Mouse (Mus musculus) cerebellum, adult 9-11 months (tissue): Measurements from ENCODE around the gene Grrp1.

Experiments used
- DNase-seq: peaks from one replicate; pipeline ENCODE4 v3.0.0; 2022

Grrp1 gene

DNA sequence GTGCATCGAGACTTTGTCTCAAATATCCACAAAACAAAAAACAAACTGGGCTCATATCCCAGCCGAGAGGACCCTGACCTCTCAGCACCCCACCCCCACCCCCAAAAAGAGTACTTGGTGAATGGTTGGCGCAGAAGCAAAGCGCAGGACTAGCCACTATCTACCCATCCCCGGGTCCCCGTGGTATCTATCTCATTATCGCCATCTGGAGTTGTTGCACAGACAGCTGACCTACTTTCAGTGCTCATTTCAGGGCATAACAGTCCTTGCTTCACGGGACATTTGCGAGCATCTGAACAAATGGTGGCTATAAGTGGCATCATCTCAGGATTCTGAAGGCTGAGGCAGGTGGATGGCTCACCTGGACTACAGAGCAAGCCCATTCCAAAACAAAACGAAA lies 15.2 kb downstream of the Grrp1 start:
- DNase-seq: no peak

DNA sequence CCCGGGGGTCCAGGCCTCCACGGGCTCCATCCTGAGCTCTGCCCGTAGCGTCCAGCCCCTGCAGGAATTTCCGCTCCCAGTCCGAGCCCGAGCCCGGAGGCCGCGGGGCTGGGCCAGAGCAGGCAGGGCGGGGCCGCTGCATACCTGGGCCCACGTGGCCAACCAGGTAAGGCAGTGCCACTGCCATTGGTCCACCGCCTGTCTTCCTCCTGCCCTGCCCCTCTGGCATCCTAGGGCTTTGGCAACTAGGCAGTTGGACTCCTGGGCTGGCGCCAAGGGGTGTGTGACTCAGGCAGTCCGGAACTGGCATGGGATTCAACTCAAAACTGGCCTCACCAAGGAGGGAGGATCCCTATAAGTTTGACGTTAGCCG lies 15.6 kb downstream of the Grrp1 start, which contains the start of gene Cnksr1:
Gene Cnksr1, minus strand, starts transcription at position 121 of the 373 bp plus-strand sequence.
- peak; percentile 74 for DNase-seq

DNA sequence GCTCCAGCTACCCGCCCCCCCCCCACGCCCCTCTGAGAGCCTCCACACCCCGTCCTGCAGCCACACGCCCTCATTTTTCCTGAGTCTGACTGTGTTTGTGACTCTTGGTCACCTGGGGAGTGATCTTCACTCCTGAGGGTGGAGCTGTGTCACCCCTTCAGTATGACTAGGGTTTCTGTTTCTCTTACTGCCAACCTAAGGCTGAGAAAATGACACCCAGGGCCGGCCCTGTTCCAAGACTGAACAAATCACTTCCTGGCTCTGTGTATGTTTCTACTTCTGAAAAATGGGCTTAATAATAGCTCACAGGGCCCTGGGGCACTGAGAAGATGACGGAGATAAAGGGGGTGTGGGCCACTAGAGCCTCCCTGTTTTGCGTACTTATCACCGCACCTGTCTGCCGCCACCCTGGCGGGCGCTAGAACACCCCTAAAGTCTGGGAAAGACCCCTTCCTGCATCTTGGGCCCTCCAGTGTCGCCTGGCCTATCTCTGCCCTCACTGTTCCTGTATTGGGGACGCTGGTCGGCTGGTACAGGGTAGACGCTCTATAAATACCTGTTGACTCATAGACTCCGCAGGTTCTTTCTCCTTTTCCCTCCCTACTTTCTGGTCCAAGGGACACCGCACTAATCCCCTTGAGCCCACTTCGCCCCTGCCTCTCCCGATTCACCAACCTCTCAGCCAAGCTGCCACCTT lies 16.2 kb downstream of the Grrp1 start:
- no peak for DNase-seq

GRCm38 (mm10) chr4:134234876-134235275 lies 19.0 kb downstream of the Grrp1 start:
- DNase-seq: no peak

- no peak for DNase-seq
Observed at GRCm38 (mm10) chr4:134230431-134230830, 23.5 kb downstream of the Grrp1 start.

GRCm38 (mm10) chr4:134227194-134227593 lies 26.7 kb downstream of the Grrp1 start, which contains the start of gene Catsper4:
Gene Catsper4 (minus strand): TSS chr4:134227383.
- no peak for DNase-seq

DNA sequence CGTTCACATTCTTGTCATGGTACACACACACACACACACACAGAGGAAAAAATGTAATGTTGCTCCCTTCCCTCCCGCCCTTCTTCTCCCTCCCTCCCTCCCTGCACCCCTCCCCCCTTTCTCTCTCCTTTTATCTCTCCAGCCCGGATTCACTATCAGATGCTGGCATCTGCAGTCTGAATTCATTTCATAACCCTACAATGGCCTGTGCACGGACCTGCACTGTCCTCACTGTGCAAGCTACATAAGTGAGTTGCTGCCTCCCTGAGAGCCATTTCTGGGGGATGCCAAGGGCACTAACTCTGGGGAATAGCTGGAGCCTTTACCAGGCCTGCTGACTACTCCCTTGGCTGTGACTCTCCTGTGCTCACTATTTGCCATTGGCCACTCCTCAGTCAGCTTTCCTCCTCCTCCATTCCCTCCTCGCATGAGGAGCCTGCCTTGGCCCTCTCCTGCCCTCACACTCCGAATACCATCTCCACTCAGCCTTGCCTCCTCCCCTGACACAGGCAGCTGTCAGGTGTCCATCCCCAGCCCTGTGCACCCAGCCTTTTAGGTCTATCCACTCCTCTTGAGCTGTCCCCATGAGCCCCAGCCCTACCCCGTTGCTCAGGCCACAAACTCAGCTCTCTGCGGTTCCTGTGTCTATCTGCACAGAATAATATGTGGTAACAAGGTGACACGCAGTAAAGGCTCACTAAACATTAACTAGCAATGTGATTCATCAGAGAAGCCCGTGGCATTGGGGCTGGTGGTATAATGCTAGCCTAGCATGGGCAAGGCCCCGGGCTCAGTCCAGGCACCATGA lies 30.9 kb downstream of the Grrp1 start:
- no peak for DNase-seq

DNA sequence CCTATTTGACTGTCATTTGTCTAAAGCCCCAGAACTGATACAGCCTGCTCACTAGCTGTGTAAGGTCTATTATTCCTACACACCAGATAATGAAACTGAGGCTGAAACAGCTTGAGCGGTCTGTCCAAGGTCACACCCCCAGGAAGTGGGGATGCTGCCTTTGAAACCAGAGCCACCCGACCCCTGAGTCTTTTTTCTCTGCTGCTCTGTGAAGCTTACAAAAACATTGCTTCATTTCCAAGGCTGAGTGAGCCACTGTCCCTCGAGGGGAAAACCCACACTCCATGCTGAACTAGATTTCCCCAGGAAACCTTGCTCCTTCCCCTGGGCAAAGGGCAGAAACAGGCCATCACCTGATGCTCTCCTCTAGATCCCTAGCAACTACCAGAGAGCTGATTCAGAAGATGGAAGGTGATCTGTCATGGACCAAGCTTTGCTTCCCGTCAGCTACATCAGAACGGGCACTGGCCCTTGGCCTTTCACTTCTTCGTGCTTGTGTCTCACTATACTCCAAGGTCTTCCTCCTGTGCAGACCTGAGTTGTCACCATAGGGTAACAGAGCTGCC lies 47.3 kb downstream of the Grrp1 start:
- DNase-seq: no peak

- no peak for DNase-seq
Observed at GRCm38 (mm10) chr4:134203340-134203896, 50.5 kb downstream of the Grrp1 start.

GRCm38 (mm10) chr4:134202904-134203303 lies 51.0 kb downstream of the Grrp1 start, which contains the start of gene Gm7534:
Gene Gm7534 (minus strand): TSS chr4:134203004.
- DNase-seq: no peak
